Mouse (Mus musculus) spleen, adult 2 months (tissue): ENCODE measurements around the gene Lin28a.

Experiments used
- CTCF ChIP-seq: fragments of 200-500 bp; IDR thresholded peaks from 2 replicates; pipeline ENCODE4 v1.5.1; 2011; ENCODE audit warnings: mild to moderate bottlenecking, inconsistent platforms; ENCODE audit not compliant: insufficient read depth, insufficient read length, insufficient replicate concordance; ENCODE audit errors: extremely low read depth
- POLR2A ChIP-seq: fragments of 200-500 bp; IDR thresholded peaks from 2 replicates; pipeline ENCODE4 v1.6.1; 2011; ENCODE audit warnings: low read depth, low read length, inconsistent platforms

GRCm38 (mm10) chr4:133990035-133990434, 28.6 kb downstream of the Lin28a start:
- no peak for TF ChIP-seq CTCF
- TF ChIP-seq POLR2A, result no peak
